Mouse (Mus musculus) bone marrow macrophage, adult 2 months (primary cell): ENCODE measurements at regions not wholly inside any gene's neighbourhood (a gene's known extent, or its start where the extent isn't known, plus 50 kb on each side); places are given as distances from the start of the nearest gene placed in this dataset.

Source experiments
- H3K27ac ChIP-seq: 2 replicates; pipeline ENCODE4 v1.5.1; 2012; ENCODE audit warnings: low read depth, low read length; ENCODE audit not compliant: insufficient read depth
- H3K4me1 ChIP-seq: 2 replicates; pipeline ENCODE4 v1.6.1; 2012; ENCODE audit warnings: low read length; ENCODE audit not compliant: control insufficient read depth, insufficient read depth
- H3K4me3 ChIP-seq: 2 replicates; pipeline ENCODE4 v1.5.1; 2012; ENCODE audit warnings: mild to moderate bottlenecking, low read length, moderate library complexity; ENCODE audit not compliant: insufficient read depth
- CTCF ChIP-seq: IDR thresholded peaks from 2 replicates; pipeline ENCODE4 v1.5.1; 2012; ENCODE audit warnings: low read depth, mild to moderate bottlenecking, low read length, moderate library complexity
- POLR2A ChIP-seq: IDR thresholded peaks from 2 replicates; pipeline ENCODE4 v1.6.1; 2012; ENCODE audit warnings: mild to moderate bottlenecking, low read depth, low read length, borderline replicate concordance

DNA sequence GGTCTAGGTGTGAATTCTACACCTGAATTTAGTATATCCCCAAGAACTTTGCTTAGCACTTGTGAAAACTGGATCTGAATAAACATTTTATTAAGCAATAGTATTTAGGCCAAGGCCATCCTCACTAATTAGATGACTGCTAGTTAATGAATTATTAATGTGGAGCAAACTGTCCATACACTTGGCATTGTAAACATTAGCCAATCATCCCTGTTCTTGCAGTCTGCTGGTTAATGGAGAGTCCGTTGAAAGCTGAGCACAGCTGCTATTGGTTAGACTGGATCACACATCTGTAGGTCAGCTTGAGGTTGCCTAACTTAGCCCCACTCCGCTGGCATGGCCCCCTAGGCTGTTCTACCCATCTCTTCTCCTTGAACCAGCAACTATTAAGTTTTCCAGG lies 826.2 kb upstream of the 4930452B06Rik start:
- TF ChIP-seq CTCF: no peak
- no peak for TF ChIP-seq POLR2A
- peaks cover 9% of the 10 kb centered on the region for H3K4me1 ChIP-seq
- no peak overlapping the region for H3K27ac ChIP-seq
- H3K4me3 ChIP-seq: no peak overlapping the region

DNA sequence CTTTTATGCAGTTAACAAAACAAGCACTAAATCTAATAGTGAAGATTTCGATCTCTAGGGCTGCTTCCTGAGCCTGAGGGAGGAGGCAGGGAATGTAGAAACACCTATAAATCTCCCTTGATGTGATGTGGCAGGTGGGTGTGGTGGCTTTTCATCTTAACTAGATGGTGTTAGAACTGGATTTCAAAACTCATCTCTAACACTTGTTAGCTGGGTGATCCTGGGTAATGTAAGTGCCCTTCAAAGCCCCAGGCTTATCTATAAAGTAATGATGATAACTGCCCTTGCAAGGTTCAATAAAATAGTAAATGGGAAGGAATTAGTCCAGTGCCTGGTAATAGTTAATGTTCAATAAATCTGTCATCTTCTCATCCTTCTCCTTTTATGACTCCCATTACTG lies 822.5 kb upstream of the 4930452B06Rik start:
- Histone ChIP-seq H3K4me1 (peaks cover 14% of the 10 kb centered on the region), H3K4me3 (no peak overlapping the region), H3K27ac (no peak overlapping the region)
- TF ChIP-seq POLR2A (no peak), CTCF (no peak)

DNA sequence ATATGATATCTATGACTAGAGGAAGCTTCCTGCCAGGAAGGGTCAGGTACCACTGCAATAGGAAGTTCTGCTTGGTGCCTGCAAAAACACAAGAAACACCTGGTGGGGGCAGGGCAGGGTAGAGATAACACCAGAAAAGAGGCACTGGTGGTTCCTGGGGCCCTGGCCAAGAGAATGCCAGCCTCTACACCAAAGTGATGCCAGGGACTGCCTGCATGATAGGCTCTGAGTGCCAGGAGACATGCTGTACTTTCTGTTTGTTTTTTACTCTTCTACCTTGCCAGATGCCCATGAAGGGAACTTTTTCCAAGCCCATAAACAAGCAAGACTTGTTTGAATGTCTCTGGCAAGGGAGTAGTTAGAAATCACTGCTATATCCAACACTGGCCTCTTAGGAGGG lies 812.9 kb upstream of the 4930452B06Rik start:
- TF ChIP-seq POLR2A (no peak), CTCF (no peak)
- no peak overlapping the region for H3K27ac ChIP-seq
- H3K4me3 ChIP-seq: no peak overlapping the region
- no peaks in the 10 kb centered on the region for H3K4me1 ChIP-seq

DNA sequence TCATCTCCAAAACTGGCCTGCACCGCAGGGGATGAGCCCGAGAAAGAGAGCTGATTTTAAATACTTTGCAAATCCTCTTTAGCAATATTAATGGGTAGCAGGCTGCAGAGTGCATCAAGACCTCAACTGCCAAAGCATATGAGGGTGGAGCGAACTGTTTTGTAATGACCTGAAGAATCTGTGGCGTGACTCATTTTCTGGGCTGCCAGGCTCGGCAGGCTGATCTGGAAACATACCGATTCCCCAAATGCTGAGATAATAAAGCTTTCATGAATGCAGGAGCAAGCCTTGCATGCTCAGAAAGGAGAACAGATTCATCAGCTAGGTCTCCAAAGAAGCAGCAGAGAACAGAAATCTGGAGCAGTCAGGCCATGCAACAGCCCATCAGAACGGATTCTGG lies 809.1 kb upstream of the 4930452B06Rik start:
- H3K4me3 ChIP-seq: no peak overlapping the region
- TF ChIP-seq POLR2A (no peak), CTCF (no peak)

DNA sequence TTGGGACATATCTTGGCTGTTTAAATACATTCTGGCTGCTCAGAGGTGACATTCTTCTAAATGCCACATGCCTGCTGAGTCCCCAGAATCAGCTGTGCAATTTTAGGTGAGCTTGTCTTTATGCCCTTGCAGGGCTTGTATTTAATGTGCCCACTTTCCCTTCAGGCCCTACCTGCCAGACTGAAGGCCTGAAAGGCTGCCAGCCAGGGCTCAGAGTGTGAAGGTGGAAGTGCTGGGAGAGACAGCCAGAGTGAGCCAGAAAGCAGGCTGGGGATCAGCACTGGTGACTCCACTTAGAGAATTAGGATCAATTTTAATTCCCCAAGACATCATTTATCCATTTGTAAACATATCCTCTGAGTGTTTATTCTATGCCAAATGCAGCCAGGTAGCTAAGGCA lies 803.6 kb upstream of the 4930452B06Rik start:
- no peak for TF ChIP-seq CTCF
- no peak for TF ChIP-seq POLR2A
- H3K4me3 ChIP-seq: no peak overlapping the region
- no peak overlapping the region for H3K27ac ChIP-seq
- peaks cover 33% of the 10 kb centered on the region for H3K4me1 ChIP-seq

More for the DNA sequence above, 809.1 kb upstream of the 4930452B06Rik start:
- no peak overlapping the region for H3K27ac ChIP-seq
- H3K4me1 ChIP-seq: peaks cover 7% of the 10 kb centered on the region

DNA sequence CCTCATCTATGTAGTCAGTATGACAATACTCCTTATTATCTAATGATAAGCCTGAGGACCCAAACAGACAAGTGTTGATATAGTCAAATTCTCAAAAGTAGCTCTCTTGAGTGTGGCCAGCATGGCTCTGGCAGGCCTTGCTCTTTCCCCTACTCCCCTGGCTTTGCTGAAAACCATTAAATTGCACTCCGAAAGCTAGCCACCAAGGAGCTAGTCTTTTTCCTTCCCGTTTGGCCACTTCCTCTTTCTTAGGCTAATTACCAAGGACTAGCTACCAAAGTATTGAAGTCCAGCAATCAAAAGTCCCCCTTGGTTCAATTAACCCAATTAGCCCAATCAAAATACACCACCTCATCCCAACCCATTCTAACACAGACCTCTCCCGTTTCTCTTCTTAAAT lies 802.6 kb upstream of the 4930452B06Rik start:
- no peak overlapping the region for H3K4me3 ChIP-seq
- H3K4me1 ChIP-seq: peaks cover 33% of the 10 kb centered on the region
- TF ChIP-seq POLR2A (no peak), CTCF (no peak)
- peak overlapping the region; percentile 35; the same call in 1 of the 2 replicates for H3K27ac ChIP-seq

DNA sequence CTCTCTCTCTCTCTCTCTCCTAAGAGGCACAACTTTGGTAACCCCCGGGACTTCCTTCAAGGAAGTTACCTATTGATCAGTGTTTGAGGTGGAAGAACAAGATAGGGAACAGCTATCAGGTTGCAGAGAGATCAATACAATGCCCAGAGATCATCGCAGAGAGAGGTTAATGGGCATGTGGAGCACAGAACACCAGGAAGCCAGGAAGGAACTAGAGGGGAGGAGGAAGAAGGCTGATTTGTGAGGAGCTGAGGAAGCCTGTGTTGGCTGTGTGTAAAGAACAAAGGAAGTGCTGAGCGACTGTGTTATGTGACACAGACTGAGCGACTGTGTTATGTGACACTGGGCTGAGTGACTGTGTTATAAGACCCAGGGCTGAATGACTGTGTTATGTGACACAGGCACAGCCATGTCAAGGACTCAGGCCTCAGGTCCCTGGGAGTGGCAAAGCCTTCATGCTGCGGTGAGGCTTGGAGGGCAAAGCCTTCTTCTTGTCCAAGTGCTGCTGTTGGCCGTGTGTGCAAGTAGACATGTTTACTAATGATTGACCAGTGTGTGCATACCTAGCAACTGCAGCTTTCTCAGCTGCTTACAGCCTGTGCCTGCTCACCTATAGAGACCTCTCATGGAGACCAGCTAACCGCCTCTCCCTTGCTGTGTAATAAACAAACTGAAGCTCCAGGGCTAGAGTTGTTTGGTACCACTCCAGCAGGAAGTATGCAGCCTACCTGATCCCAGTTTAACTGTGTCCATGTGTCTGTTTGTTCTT lies 801.8 kb upstream of the 4930452B06Rik start:
- Histone ChIP-seq H3K4me1 (peaks cover 33% of the 10 kb centered on the region), H3K4me3 (no peak overlapping the region), H3K27ac (peak overlapping the region; percentile 39)
- TF ChIP-seq POLR2A: no peak
- no peak for TF ChIP-seq CTCF

DNA sequence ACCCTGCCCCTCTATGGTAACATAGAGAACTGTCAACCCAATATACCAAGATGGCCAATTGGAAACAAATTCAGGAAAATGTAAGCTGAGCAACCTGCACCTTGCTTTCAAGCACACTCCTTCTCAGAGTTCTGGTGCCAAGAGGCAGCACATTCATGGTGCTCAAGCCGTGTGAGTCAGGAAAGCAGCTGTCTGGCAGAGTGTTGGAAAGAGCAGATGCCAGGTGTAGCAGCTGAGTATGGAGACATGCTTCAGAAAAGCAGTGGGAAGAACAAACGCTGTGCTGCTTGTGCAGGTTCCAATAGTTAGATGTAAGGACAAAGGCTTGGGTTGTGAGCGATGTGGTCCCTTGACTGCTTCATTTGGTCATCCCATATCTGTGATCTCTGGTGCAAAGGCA lies 794.0 kb upstream of the 4930452B06Rik start:
- TF ChIP-seq CTCF (no peak), POLR2A (no peak)
- H3K27ac ChIP-seq: no peak overlapping the region
- H3K4me3 ChIP-seq: no peak overlapping the region
- H3K4me1 ChIP-seq: no peaks in the 10 kb centered on the region

DNA sequence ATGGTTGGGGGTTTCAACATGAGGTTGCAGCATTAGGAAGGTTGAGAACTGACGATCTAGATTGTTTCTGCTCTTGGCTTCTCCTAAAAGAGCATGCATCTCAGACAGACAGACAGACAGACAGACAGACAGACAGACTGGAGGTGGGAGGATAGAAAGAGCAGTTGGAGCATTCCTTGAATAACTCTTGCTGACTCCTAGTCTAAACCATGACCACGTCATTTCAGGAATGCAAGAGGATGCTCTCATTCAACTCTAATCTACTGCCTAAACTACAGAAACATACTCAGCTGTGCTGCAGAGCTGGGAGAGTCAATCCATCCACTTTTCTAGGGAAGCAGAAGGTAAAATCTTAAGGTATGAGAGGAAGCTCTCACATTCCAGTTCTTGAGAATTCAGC lies 792.8 kb upstream of the 4930452B06Rik start:
- TF ChIP-seq POLR2A (no peak), CTCF (no peak)
- H3K4me3 ChIP-seq: no peak overlapping the region
- H3K4me1 ChIP-seq: no peaks in the 10 kb centered on the region
- H3K27ac ChIP-seq: no peak overlapping the region

DNA sequence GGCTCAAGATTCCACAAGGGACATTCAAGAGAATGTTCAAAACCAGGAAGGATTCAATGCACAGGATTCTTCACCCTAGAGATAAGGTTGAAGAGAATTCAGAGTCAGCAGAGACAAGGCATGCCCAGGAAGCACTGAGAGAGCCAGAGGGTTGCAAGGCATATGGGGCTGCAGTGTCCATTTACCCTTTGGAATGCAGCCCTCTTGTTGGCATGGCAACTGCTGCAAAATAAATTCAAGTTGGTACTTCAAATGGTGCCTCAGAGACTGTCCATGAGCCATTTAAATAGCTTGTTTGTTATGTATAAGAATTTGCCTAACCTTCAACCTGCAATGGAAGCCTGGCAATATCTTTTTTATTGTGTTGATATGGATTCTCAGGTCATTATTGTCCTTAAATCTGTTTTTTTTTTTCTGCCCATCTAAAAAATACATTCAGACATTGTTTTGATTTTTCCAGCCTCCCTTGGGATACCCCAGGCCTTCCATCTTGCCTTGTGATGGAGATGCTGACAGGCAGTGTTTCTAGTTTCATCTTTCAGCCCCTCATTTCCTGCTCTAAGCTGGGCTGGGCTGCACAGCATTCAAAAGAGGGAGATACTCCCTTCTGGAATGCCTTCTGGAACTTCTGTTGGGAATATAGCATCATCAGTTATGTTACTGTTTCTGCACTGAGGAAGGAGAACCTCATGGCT lies 791.9 kb upstream of the 4930452B06Rik start:
- TF ChIP-seq POLR2A (no peak), CTCF (no peak)
- Histone ChIP-seq H3K4me3 (no peak overlapping the region), H3K27ac (no peak overlapping the region), H3K4me1 (no peaks in the 10 kb centered on the region)
